Mouse (Mus musculus) G1E (cell line): Measurements from ENCODE around the gene Psmd8.

ENCODE experiments used
- CTCF ChIP-seq: IDR thresholded peaks from 2 replicates; pipeline ENCODE4 v1.5.1; 2012; ENCODE audit warnings: low read depth, low read length, inconsistent platforms, mixed read lengths
- GATA1 ChIP-seq: IDR thresholded peaks from 2 replicates; pipeline ENCODE4 v1.6.1; 2012; ENCODE audit warnings: borderline replicate concordance, low read length, inconsistent platforms, mixed read lengths
- GATA2 ChIP-seq: IDR thresholded peaks from 2 replicates; pipeline ENCODE4 v1.6.1; 2012; ENCODE audit warnings: low read depth, low read length, inconsistent platforms, borderline replicate concordance
- POLR2AphosphoS5 ChIP-seq: IDR thresholded peaks from 2 replicates; pipeline ENCODE4 v1.6.1; 2012; ENCODE audit warnings: low read depth, low read length, inconsistent platforms; ENCODE audit not compliant: insufficient replicate concordance
- TAL1 ChIP-seq: conservative IDR thresholded peaks from 2 replicates; pipeline ENCODE4 v1.6.1; 2012; ENCODE audit warnings: low read depth, low read length, inconsistent platforms, mixed read lengths

- TF ChIP-seq CTCF (no peak), POLR2AphosphoS5 (no peak), TAL1 (no peak), GATA1 (no peak), GATA2 (no peak)
Measured at GRCm38 (mm10) chr7:29167656-29168055, 12.8 kb downstream of the Psmd8 start.
